Mouse (Mus musculus): ENCODE data around the gene Ciapin1.

DNA sequence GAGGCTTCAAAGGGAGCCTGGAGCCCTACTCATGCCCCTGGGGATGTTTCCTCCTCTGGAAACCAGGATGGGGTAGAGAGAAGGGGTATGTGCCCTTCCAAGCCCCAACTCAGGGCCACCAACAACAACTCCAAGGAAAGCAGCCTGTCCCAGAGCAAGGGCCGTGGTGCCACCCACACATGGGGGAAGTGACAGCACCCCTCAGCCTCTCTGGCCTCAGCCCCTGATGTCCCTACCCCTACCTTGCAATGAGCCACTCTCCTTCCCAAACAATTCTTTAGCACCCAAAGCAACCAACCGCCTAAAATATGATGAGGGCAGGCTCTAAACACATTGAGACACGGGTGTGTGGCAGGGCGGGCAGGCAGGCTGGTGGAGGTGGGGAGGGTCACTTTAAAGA, 31.8 kb upstream of the Ciapin1 start:
- TF ChIP-seq EP300 (IDR thresholded peaks at IDR 0.05; ENCODE audit: low read depth) (no peak), CTCF (IDR thresholded peaks at IDR 0.05; ENCODE audit: low read depth) (no peak)

All from heart, postnatal 0 days (tissue).